Mouse (Mus musculus) megakaryocyte, embryonic 14.5 days (primary cell): Measurements from ENCODE around the gene Mllt6.

Source experiments
- FLI1 ChIP-seq: IDR thresholded peaks from 2 replicates; pipeline ENCODE4 v1.6.1; 2012; ENCODE audit warnings: low read length, inconsistent platforms, mixed read lengths
- GATA1 ChIP-seq: IDR thresholded peaks from 3 replicates; pipeline ENCODE4 v1.6.1; 2012; ENCODE audit warnings: mixed read lengths, low read length, inconsistent platforms, borderline replicate concordance

DNA sequence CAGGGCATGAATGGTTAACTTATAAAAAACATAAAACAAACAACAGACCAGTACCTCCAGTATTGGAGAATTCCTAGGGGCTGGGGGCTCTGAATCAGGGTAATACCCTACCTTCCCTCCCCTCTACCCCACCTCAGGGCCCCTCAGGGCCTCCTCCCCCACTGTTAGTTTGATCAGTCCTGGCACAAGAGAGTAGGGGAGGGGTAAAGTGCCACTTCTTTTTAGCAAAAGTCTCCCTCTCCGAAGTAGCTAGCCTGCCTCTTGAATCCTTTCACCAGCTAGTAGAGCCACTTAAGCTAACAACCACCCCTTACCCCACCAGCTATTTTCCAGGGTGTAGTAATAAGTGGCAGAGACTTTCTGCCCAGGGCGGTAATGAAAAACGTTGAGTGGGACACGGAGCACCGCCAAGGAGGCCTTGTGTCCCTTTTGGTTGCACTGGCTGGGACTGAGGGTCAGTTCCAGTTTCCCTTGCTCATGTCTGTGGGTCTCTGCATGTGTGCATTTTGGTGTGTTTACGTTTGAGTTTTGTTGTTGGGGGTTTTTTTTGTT, 19.4 kb downstream of the Mllt6 start:
- TF ChIP-seq FLI1 = no peak
- no peak for TF ChIP-seq GATA1
